Mouse (Mus musculus) monocyte, adult 2 months (primary cell): Measurements from ENCODE around the gene Syt12.

Experiments used
- DNase-seq, 2 experiments: peaks; one replicate each; pipeline ENCODE4 v3.0.0; 2022; ENCODE audit warnings: low spot score in 2 of 2, low read depth in 1 of 2

The Syt12 gene

DNA sequence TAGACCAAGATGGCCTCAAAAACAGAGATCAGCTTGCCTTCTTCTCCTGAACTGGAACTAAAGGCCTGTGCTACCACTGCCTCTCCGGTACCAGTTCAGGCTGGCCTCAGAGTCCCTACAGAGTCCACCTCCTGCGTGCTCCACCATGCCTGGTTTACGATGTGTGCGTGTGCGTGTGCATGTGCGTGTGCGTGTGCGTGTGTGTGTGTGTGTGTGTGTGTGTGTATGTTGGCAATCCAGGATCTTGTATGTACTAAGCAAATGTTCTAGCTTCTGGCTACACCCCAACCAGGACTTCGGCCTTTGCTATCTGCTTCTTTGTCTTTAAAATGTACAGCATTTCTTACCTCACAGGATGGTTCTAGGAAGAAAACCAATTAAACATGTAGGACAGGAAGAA lies 28.0 kb downstream of the Syt12 start:
- DNase-seq = no peak

GRCm38 (mm10) chr19:4447445-4447844 lies 29.8 kb downstream of the Syt12 start:
- DNase-seq = no peak

GRCm38 (mm10) chr19:4446661-4447420 lies 30.4 kb downstream of the Syt12 start:
- DNase-seq = no peak

- peak in 1 of 2 experiments; percentile 25 for DNase-seq
These were observed 34.8 kb downstream of the Syt12 start for GRCm38 (mm10) chr19:4442408-4442807.

DNA sequence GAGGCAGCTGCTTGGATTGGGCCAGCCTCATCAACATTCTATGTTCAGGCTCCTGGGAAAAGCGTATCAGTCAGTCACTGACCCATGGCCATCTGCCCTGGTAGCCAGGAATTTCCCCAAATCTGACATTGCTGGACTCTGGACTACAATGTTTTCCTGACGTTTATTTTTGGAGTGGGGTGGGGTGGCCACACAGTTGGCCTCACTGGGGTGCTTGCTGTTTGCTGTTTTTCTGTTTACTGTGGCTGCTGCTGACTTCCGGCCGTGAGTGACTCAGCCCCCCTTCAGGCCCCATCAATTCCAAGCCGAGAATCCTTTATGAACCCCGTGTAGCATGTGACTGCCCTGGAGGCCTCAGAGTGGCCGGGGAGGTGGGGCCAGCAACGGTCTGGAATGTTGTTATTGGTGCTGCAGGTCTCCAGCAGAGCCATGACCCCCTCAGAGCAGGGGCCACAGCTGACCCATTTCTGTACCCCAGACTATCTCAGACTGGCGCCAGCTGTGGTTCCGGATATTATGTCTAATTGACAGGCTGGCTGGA lies 35.6 kb downstream of the Syt12 start:
- DNase-seq = no peak

GRCm38 (mm10) chr19:4441090-4441591 lies 36.1 kb downstream of the Syt12 start:
- peak in 1 of 2 experiments; percentile 44 for DNase-seq

- DNase-seq = no peak
These were observed 37.0 kb downstream of the Syt12 start for GRCm38 (mm10) chr19:4440222-4440621.

DNA sequence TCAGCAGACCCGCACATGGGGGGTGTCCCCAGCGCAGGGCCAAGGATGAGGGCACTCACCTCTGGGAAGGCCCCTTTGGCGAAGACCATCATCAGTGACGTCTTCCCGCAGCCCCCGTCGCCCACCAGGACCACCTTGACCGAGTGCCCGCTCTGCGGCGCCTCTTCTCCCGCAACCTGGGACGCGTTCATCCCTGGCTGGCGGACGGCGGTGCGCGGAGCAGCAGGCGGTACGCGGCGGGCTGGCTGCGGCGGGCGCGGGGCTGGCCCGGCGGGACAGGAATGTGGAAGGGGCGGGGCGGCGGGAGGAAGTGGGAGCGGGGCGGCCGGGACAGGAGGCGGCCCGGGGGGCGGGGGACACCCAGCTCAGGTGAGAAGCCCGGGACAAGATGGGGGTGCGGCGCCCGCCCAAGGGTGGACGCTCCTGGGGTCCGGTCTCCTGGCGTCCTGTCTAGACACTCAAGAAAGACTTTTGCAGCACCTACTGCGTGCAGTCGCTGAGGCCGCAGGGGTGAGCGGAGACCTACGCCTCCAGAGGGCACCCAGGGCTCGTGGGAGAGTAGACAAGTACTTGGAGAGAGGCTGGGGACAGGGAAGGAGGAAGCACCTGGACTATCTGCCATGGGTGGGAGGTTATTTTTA lies 38.0 kb downstream of the Syt12 start, which contains the start of gene Rhod:
Gene Rhod (minus strand): TSS at position 272 of the 641 bp plus-strand sequence.
- DNase-seq = no peak

- DNase-seq = no peak
These were observed 38.5 kb downstream of the Syt12 start for GRCm38 (mm10) chr19:4438791-4439160.

DNA sequence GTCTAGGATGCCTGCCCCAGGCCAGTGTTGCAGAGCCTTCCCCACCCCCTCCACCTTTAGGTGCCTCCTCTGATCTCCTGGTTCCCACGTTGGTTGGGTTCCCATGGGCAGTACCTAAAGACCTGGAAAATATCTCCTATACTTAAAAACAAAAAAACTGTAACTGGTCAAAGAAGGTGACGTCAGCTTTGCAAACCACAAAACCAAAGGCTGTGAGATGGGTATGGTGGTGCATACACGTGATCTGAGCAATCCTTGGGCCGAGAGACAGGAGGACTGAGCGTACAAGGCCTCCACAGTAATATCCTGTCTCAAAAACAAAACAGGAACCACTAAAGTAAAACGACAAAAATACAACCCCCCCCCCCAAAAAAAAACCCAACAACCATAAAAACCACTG lies 39.4 kb downstream of the Syt12 start:
- DNase-seq = no peak

GRCm38 (mm10) chr19:4436254-4436653 lies 41.0 kb downstream of the Syt12 start:
- DNase-seq = no peak

- DNase-seq = no peak
These were observed 42.2 kb downstream of the Syt12 start for GRCm38 (mm10) chr19:4434999-4435398.

DNA sequence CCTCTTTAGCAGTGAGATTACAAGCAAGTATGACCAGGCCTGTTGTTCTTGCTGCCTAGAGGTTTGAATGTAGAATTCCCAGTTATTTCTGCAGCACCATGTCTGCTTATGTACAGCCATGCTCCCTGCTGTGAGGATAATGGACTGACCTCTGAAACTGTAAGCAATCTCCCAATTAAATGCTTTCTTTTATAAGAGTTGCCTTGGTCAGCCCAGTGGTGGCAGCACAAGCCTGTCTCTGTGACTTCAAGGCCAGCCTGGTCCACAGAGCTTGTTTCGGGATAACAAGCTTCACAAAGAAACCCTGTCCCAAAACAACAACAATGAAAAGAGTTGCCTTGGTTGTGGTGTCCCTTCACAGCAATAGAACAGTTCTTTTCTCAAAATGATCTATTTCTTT lies 43.5 kb downstream of the Syt12 start:
- no peak for DNase-seq

DNA sequence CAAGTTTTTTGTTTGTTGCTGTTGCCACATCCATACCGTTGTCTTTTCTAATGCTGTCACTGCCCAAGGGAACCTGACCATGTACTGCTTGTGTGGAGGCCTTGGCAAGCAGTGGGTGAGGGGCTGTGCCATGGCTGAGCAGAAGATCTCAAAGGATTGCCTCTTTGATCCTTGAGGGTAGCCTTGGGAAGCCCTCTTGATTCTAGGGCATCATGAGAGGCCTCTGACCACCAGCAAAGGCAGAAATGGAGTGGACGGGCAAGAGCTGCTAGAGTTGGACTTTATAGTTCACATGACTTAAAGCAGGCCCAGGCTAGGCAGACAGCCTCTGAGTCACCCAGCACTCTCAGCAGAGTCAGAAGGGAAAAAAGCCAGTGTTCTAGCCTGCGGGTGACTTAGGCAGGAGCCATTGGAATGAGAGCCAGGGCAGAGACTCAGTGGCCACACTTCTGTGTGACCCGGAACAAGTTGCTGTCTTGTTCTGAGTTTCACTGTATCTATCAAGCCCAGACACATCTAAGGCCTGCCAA lies 47.1 kb downstream of the Syt12 start:
- no peak for DNase-seq

DNA sequence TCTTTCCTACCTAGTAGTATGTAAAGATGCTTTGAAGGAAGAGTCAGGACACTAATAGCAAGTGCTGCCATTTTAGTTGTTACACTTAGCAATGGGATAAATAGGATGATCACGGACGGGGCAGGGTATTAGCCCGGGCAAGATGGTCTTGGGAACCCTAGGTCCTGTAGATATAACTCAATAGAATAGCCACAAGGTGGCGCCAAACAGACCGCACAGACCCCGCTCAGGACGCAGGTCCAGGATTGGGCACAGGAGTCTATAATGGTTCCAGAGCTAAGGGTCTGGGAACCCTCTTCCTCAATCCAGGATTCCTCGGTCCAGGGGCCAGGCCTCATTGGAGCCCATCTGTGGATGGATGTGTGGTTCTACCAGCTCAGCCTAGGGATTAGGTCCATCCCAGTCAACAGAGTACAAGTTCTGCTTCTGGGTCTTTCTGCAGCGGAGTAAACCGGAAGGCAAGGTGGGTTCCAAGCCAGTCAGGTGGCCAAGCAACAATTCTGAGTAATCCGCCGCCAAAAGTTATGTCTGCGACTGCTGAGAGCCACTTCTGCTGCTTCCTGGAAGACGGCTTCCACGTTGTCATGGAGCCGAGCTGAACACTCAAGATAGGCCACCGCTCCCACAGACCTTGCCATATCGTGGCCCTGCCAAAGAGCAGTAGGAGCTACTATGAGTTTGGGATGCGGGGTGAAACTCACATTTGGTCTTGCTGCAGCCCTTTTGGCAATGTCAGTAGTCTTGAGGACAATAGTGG lies 51.5 kb downstream of the Syt12 start:
- DNase-seq = no peak

DNA sequence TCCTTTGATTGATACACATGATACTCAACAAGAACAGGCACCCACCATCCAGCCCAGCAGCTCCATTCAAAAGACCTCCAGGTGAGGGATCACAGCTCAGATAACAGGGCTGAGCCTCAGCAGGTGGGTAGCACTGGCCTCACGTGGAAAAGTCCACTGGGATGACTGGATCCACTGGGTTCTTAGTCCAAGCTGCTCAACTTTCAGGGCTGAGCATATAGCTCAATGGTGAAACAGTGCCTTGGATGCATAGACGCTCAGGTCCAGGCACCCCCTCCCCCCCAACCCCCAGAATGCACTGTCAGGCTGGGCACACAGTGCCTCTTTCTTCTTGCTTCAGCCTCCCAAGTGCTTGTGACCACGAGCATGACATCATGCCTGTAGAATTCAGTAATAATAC lies 54.2 kb downstream of the Syt12 start:
- DNase-seq = no peak

DNA sequence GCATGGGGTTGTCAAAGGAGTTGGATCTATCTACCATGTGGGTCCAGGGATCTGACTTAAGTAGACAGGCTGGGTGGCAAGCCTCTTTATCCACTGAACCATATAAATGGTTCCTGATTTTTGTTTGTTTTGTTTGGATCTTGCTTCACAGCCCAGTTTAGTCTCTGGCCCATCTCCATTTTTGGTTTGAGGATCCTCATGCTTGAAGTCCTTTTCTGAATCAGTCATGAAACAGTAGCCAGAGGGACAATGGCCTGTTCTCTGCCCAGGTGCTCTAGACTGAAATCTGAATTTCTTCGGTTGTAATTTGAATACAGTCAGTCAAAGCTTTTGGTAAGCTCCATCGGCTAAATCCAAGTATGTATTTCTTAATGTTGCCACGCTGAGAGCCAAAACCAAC lies 54.7 kb downstream of the Syt12 start:
- no peak for DNase-seq

DNA sequence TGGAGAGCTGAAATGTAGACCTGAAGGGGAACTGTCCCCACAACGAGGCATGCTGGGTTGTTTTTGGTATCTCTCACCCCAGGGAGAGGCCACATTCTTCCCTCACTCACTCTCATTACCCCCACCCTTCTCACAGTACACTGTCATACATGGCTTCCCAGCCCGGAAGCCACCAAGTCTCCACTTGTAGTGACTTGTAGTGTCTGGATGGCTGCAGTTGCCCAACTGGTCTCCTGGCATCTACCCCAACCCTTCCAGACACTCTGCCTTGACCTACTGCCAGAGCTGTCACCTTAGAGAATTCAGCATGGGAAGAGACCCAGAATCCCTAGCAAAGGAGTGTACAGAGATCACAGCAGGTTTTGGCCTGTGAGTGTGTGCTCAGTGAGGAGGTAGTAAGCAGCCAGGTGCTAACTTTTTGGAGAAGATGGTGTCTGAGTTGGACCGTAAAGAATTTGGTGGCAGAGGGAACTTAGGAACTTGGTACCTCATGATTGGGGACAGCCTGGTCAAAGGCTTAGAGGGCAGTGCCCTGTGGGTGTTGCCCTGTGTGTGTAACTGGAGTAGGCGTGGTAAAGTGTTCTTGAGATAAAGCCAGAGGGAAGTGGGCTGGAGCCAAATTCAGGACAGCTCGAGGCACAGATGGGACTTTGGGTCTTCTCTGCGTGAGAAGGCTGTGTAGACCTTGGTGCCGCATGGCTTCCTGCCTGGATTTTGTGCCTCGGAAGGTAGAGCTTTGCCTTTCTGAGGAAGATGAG lies 56.9 kb downstream of the Syt12 start:
- no peak for DNase-seq

DNA sequence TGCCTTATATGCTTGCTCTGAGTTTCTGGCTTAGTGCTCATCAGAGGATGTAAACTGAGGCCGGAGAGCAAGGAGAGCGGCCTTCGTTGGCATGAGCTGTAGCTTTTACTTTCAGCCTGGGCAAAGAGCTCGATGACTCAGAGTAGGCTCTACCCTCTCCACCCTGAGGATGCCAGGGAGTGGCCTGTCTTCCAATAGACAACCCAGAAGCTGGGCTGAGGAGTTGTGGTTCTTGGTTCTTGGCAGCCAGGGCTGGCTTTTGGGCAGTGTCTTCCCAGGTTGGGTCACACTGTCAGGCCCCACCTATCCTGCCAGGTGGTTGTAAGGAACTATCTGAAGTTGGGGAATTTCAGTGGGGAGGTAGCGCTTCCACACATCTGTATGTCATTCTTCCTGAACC lies 57.5 kb downstream of the Syt12 start:
- no peak for DNase-seq

- DNase-seq = no peak
These were observed 59.5 kb downstream of the Syt12 start for GRCm38 (mm10) chr19:4417713-4418112.

DNA sequence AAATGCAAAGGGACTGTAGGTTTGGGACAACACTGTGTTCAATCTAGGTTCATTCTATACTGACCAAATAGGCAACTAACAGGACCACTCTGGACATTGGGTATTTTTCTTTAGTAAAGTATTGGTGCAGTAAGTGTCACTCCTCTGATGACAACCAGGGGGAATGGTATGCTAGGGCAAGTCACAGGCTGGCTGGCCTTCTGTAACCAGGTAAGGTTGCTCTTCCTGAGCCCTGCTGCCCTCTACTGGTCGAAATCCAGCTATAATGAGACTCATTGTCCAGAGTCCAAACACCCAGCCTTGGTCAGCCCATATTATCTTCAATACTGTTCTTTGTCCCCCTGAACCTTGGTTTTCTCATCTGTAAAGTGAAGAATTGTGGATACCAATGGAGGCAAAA lies 60.1 kb downstream of the Syt12 start:
- DNase-seq = peak in 1 of 2 experiments; percentile 46
